Mouse (Mus musculus) hindbrain, embryonic 11.5 days (tissue): ENCODE measurements around the gene Slc22a5. TPM values are rescaled to one million over a fixed set of nuclear protein-coding genes. Genes with fewer than 3 reads are reported as not detected.

ENCODE experiments used
- ATAC-seq: fragments of 200-750 bp; cut with Nextera tagmentation; 2 replicates; pipeline ENCODE4 v1.8.0; 2017; ENCODE audit warnings: mild to moderate bottlenecking, moderate TSS enrichment, moderate library complexity; ENCODE audit not compliant: low FRiP score
- DNase-seq: peaks from one replicate; pipeline ENCODE4 v3.0.0-alpha.2; 2015; ENCODE audit warnings: low spot score
- H3K27ac ChIP-seq: fragments of 300-500 bp; sonication (generic); 2 replicates; pipeline ENCODE4 v1.5.1; 2014; ENCODE audit warnings: mild to moderate bottlenecking, low read depth, low read length
- H3K27me3 ChIP-seq: fragments of 300-500 bp; sonication (generic); 2 replicates; pipeline ENCODE4 v1.6.1; 2014; ENCODE audit warnings: mild to moderate bottlenecking, low read length, moderate library complexity, mixed read lengths; ENCODE audit not compliant: control insufficient read depth, insufficient read depth
- H3K36me3 ChIP-seq: fragments of 300-500 bp; sonication (generic); 2 replicates; pipeline ENCODE4 v1.6.1; 2014; ENCODE audit warnings: mild to moderate bottlenecking, low read length, moderate library complexity, mixed read lengths; ENCODE audit not compliant: control insufficient read depth, insufficient read depth
- H3K4me1 ChIP-seq: fragments of 300-500 bp; sonication (generic); replicated peaks from 2 replicates; pipeline ENCODE4 v1.6.1; 2014; ENCODE audit warnings: low read length, mixed read lengths; ENCODE audit not compliant: control insufficient read depth, insufficient read depth
- H3K4me2 ChIP-seq: fragments of 300-500 bp; sonication (generic); replicated peaks from 2 replicates; pipeline ENCODE4 v1.6.1; 2014; ENCODE audit warnings: mild to moderate bottlenecking, low read depth, low read length
- H3K4me3 ChIP-seq: fragments of 300-500 bp; sonication (generic); 2 replicates; pipeline ENCODE4 v1.5.1; 2014; ENCODE audit warnings: low read depth, low read length
- H3K9ac ChIP-seq: fragments of 300-500 bp; sonication (generic); 2 replicates; pipeline ENCODE4 v1.6.1; 2014; ENCODE audit warnings: low read depth, low read length
- H3K9me3 ChIP-seq: fragments of 300-500 bp; sonication (generic); 2 replicates; pipeline ENCODE4 v1.6.1; 2016; ENCODE audit warnings: low read length; ENCODE audit not compliant: control insufficient read depth
- WGBS: fragments of 180-500 bp; shearing (Covaris S2); extraction: QIAGEN DNeasy Blood & Tissue Kit; methylation state at CpG from one replicate; pipeline ENCODE4 v1.1.7; 2014; 5-methylcytosine and 5-hydroxymethylcytosine counted together
- polyA plus RNA-seq: library from polyadenylated mRNA; unstranded; fragments of >200 nt; fragmentation: Nextera tagmentation; extraction: Ambion mirVana; gene quantifications from 2 replicates; pipeline ENCODE4 v1.2.1, GENCODE M21; 2014

The Slc22a5 gene
- polyA plus RNA-seq, 1 experiment from 2014 or later = 7.8 TPM

- no peaks in the 10 kb centered on the region for H3K4me1 ChIP-seq
- H3K9me3 ChIP-seq = no peaks in the 10 kb centered on the region
- H3K27ac ChIP-seq = no peak overlapping the region
- no peaks in the 10 kb centered on the region for H3K36me3 ChIP-seq
- no peaks in the 10 kb centered on the region for H3K27me3 ChIP-seq
- ATAC-seq = no peak
- 96% methylated on average over 8 of the region's 8 CpGs for WGBS
- H3K4me3 ChIP-seq = no peak overlapping the region
- no peak for DNase-seq
- H3K4me2 ChIP-seq = no peak overlapping the region
- no peak overlapping the region for H3K9ac ChIP-seq
Measured at GRCm38 (mm10) chr11:53908686-53909085, 17.2 kb upstream of the Slc22a5 start.

GRCm38 (mm10) chr11:53904534-53904925 lies 13.1 kb upstream of the Slc22a5 start:
- no peak overlapping the region for H3K27ac ChIP-seq
- no peaks in the 10 kb centered on the region for H3K4me1 ChIP-seq
- H3K36me3 ChIP-seq = no peaks in the 10 kb centered on the region
- no peaks in the 10 kb centered on the region for H3K9me3 ChIP-seq
- no peak overlapping the region for H3K4me3 ChIP-seq
- no peak overlapping the region for H3K9ac ChIP-seq
- ATAC-seq (no peak), DNase-seq (no peak)
- H3K4me2 ChIP-seq = no peak overlapping the region
- WGBS = 75% methylated on average over 9 of the region's 9 CpGs
- H3K27me3 ChIP-seq = no peaks in the 10 kb centered on the region

GRCm38 (mm10) chr11:53903781-53904533 lies 12.5 kb upstream of the Slc22a5 start:
- H3K4me3 ChIP-seq = no peak overlapping the region
- ATAC-seq = no peak
- H3K36me3 ChIP-seq = no peaks in the 10 kb centered on the region
- peak; percentile 36 for DNase-seq
- H3K4me1 ChIP-seq = no peaks in the 10 kb centered on the region
- WGBS = 46% methylated on average over 16 of the region's 16 CpGs
- H3K4me2 ChIP-seq = no peak overlapping the region
- no peak overlapping the region for H3K9ac ChIP-seq
- no peaks in the 10 kb centered on the region for H3K9me3 ChIP-seq
- no peak overlapping the region for H3K27ac ChIP-seq
- no peaks in the 10 kb centered on the region for H3K27me3 ChIP-seq

- Histone ChIP-seq H3K4me2 (no peak overlapping the region), H3K9ac (no peak overlapping the region), H3K36me3 (no peaks in the 10 kb centered on the region), H3K27ac (no peak overlapping the region), H3K4me3 (no peak overlapping the region), H3K9me3 (no peaks in the 10 kb centered on the region), H3K4me1 (no peaks in the 10 kb centered on the region), H3K27me3 (no peaks in the 10 kb centered on the region)
- DNase-seq (no peak), ATAC-seq (no peak)
- 92% methylated on average over 14 of the region's 14 CpGs for WGBS
Measured at GRCm38 (mm10) chr11:53902741-53903140, 11.3 kb upstream of the Slc22a5 start.

DNA sequence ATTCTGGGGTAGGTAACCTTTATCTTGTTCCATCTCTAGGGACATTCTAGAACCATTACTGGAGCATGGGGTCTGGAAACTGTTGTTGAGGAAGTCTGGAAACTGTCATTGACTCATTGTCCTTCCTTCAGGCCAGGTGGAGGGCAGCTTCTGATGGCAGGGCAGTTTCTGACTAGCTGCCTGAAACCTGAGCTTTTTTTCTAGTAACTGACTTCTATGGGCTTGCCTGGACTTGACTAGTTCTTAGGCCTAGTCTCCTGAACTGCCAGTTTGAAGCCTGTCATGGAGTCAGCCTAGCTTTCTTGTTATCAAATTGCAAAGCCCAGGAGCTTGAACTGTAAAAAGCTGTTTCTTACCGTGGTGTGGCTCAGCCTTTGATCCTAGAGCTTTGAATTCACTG lies 9.5 kb upstream of the Slc22a5 start:
- WGBS = 63% methylated on average over 1 of the region's 1 CpGs
- H3K36me3 ChIP-seq = no peaks in the 10 kb centered on the region

GRCm38 (mm10) chr11:53899981-53900380 lies 8.5 kb upstream of the Slc22a5 start:
- 87% methylated on average over 6 of the region's 6 CpGs for WGBS

More for the DNA sequence above, 9.5 kb upstream of the Slc22a5 start:
- no peaks in the 10 kb centered on the region for H3K9me3 ChIP-seq
- H3K27me3 ChIP-seq = no peaks in the 10 kb centered on the region
- no peak overlapping the region for H3K4me3 ChIP-seq
- DNase-seq (no peak), ATAC-seq (no peak)
- H3K4me2 ChIP-seq = no peak overlapping the region
- H3K27ac ChIP-seq = no peak overlapping the region
- no peaks in the 10 kb centered on the region for H3K4me1 ChIP-seq
- no peak overlapping the region for H3K9ac ChIP-seq

DNA sequence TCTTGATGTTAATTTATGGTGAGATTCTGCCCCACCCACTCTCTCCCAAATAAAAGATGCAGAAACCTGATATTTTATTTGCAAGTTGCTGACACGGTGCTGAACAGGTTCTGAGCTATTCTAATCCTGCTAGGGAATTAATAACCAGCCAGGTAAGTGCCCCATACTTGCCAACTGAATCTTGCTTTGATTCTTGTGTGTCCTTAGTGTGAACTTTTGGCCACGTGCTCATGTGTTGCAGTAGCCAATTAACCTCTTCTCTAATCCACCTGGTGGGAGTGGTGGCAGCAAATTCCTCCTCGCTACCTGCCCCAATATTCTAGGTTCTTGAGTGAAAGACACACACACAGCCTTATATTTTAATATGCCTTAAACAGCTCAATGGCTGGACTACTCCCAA lies 7.5 kb upstream of the Slc22a5 start:
- no peak overlapping the region for H3K27ac ChIP-seq
- no peaks in the 10 kb centered on the region for H3K4me1 ChIP-seq
- no peak overlapping the region for H3K4me2 ChIP-seq
- no peak overlapping the region for H3K9ac ChIP-seq
- H3K36me3 ChIP-seq = no peaks in the 10 kb centered on the region
- H3K4me3 ChIP-seq = no peak overlapping the region
- DNase-seq (no peak), ATAC-seq (no peak)
- H3K27me3 ChIP-seq = no peaks in the 10 kb centered on the region
- no peaks in the 10 kb centered on the region for H3K9me3 ChIP-seq
- WGBS = 71% methylated on average over 3 of the region's 3 CpGs

More at GRCm38 (mm10) chr11:53899981-53900380, 8.5 kb upstream of the Slc22a5 start:
- H3K9me3 ChIP-seq = no peaks in the 10 kb centered on the region
- DNase-seq (no peak), ATAC-seq (no peak)
- H3K9ac ChIP-seq = no peak overlapping the region
- no peak overlapping the region for H3K4me3 ChIP-seq
- no peaks in the 10 kb centered on the region for H3K27me3 ChIP-seq
- H3K4me2 ChIP-seq = no peak overlapping the region
- no peaks in the 10 kb centered on the region for H3K36me3 ChIP-seq
- H3K27ac ChIP-seq = no peak overlapping the region
- H3K4me1 ChIP-seq = no peaks in the 10 kb centered on the region

DNA sequence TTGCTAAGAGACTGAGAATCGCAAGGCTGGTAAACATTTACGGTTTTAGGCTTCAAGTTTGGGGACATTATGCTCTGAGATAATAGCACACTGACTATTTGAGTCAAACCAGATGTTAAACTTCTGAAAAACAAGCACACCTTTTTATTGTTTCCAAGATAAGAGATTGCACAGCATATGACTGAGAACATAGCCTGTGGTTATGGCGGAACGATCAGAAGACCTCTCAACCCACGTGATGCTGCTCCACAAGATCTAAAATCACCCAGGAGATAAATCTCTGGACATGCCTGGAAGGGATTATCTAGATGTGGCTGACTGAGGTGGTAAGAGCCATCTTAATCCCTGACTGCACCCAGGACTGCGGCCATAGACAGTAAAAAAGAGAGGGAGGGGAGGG lies 5.5 kb upstream of the Slc22a5 start:
- 92% methylated on average over 6 of the region's 6 CpGs for WGBS
- H3K4me3 ChIP-seq = no peak overlapping the region
- H3K9me3 ChIP-seq = no peaks in the 10 kb centered on the region
- H3K36me3 ChIP-seq = no peaks in the 10 kb centered on the region
- H3K4me1 ChIP-seq = no peaks in the 10 kb centered on the region
- DNase-seq (no peak), ATAC-seq (no peak)
- no peaks in the 10 kb centered on the region for H3K27me3 ChIP-seq
- H3K27ac ChIP-seq = no peak overlapping the region
- H3K4me2 ChIP-seq = no peak overlapping the region
- H3K9ac ChIP-seq = no peak overlapping the region

DNA sequence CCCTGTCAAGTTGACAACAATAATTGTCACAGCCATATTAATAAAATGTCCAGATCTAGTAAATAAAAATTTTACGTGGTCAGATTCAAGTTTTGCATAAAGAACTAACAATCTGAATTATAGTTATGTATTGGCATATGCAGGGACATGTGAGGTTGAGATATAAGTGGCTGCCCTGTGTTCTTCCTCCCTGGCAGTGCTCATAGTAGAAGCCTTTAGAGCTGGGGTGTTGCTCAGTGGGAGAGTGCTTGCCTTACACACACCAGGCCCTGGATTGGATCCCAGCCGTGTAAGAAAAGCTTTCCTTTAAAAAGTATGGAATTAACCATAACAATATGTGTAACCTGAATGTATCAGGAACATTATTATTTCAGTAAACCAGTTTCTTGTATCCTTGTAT lies 2.0 kb upstream of the Slc22a5 start:
- 76% methylated on average over 2 of the region's 2 CpGs for WGBS
- no peak for DNase-seq
- Histone ChIP-seq H3K4me1 (no peaks in the 10 kb centered on the region), H3K4me3 (no peak overlapping the region), H3K36me3 (no peaks in the 10 kb centered on the region), H3K9ac (no peak overlapping the region), H3K27me3 (no peaks in the 10 kb centered on the region), H3K4me2 (no peak overlapping the region), H3K27ac (no peak overlapping the region), H3K9me3 (no peaks in the 10 kb centered on the region)
- ATAC-seq = no peak
